8 mouse cellular contexts compared by ENCODE assay signal in genomic region chr6:124779222-124779983, GRCm38 (mm10). TPM values are rescaled to one million over a fixed set of nuclear protein-coding genes. Genes with fewer than 3 reads are reported as not detected.
DNase-seq lines count a peak whose midpoint lies in the region.

TSS of gene Lrrc23 (minus strand) at chr6:124779727.

- peak; percentile 11 for DNase-seq in gastrocnemius, postnatal 10 days
- DNase-seq in gastrocnemius, adult 8-10 months (ENCODE audit: low spot score in 2 of 2) = no peak
- peak; percentile 74 for DNase-seq in c-Kit-positive CD71-negative TER-119-negative erythroid progenitor cells, embryonic 14.5 days (ENCODE audit: low read depth)
- DNase-seq in heart, adult 9 months (ENCODE audit: low spot score in 2 of 2) = peak; percentile 52 to 65
- peak; percentile 55 for DNase-seq in kidney, adult 9 months
- DNase-seq in lung, postnatal 14 days = peak; percentile 41
- DNase-seq in retina, embryonic 14.5 days (ENCODE audit: low spot score) = peak; percentile 83
- no peak for DNase-seq in frontal cortex, postnatal 10 days (ENCODE audit: low spot score in 2 of 2)

RNA-seq across cellular contexts. Expression of gene Lrrc23, which starts in this region (rescaled TPM):
- total RNA-seq in gastrocnemius, postnatal 10 days (2021) = not detected
- not detected for total RNA-seq in gastrocnemius, adult 8-10 months (2022)

Comparison
In these comparisons a context has a peak if more than half of its experiments do, and no peak if none do; other contexts are left out.
1. Peak in DNase-seq in gastrocnemius, postnatal 10 days; RNA of the gene not detected or under 1 TPM.
2. DNase-seq: peak in c-Kit-positive CD71-negative TER-119-negative erythroid progenitor cells, embryonic 14.5 days (single experiment), heart, adult 9 months (2 of 2), kidney, adult 9 months (single experiment), lung, postnatal 14 days (single experiment) and retina, embryonic 14.5 days (single experiment); none in gastrocnemius, adult 8-10 months (0 of 2) and frontal cortex, postnatal 10 days (0 of 2).